Mouse (Mus musculus) heart, postnatal 4 days (tissue): ENCODE measurements around the gene Qars. TPM values are rescaled to one million over a fixed set of nuclear protein-coding genes. Genes with fewer than 3 reads are reported as not detected.

Experiments
- DNase-seq: peaks from one replicate; pipeline ENCODE4 v3.0.0; 2021
- total RNA-seq, 2 experiments: library from RNA; stranded (reverse); gene quantifications; 2 replicates each; pipeline ENCODE4 v1.2.3; 2021

Gene Qars
- total RNA-seq, 2 experiments from 2014 or later = 75.7 to 83.6 TPM

DNA sequence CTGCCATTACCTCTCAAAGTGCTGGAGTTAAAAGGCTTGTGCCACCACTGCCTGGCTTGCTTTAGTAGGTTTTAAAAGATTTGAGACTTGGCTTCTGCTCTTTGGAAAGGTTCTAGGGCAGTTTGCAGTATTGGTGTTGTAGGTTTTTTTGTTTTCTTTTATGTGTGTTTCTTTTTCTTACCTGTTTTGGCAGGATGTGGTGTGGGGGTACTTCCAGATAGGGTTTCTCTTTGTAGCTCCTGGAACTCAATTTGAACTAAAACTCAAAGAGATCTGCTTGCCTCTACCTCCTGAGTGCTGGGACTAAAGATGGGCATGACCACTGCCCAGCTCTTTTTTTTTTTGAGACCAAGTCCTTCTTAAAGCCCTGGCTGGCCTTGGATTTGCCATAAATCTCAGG lies 33.3 kb downstream of the Qars start:
- DNase-seq = no peak

GRCm38 (mm10) chr9:108545986-108546385 lies 38.5 kb downstream of the Qars start:
- no peak for DNase-seq

GRCm38 (mm10) chr9:108546875-108547274 lies 39.4 kb downstream of the Qars start:
- DNase-seq = no peak

- no peak for DNase-seq
These were observed 51.7 kb downstream of the Qars start for GRCm38 (mm10) chr9:108559169-108559568.

GRCm38 (mm10) chr9:108560227-108560841 lies 52.8 kb downstream of the Qars start, which contains the start of gene Impdh2:
Impdh2 (plus strand) TSS chr9:108560286.
- peak; percentile 96 for DNase-seq

GRCm38 (mm10) chr9:108563671-108564070 lies 56.2 kb downstream of the Qars start:
- no peak for DNase-seq

- no peak for DNase-seq
These were observed 56.6 kb downstream of the Qars start for GRCm38 (mm10) chr9:108564131-108564530.

Other genes with a start within 250 kb of the Qars start
- gene Dag1, start 243.7 kb upstream of the Qars start, total RNA-seq = 100 to 1,000 TPM; 307 to 326 TPM
- gene Nicn1, start 217.3 kb upstream of the Qars start, total RNA-seq = 10 to 100 TPM; 19.3 to 21.2 TPM
- gene Amt, start 210.9 kb upstream of the Qars start, total RNA-seq = 1 to 10 TPM; 3.6 to 6.0 TPM
- gene Rhoa, start 201.6 kb upstream of the Qars start, total RNA-seq = 100 to 1,000 TPM; 341 to 348 TPM
- 10 to 100 TPM; 15.9 to 19.1 TPM for gene Tcta, start 201.5 kb upstream of the Qars start, total RNA-seq
- gene Gpx1, start 168.8 kb upstream of the Qars start, total RNA-seq = 100 to 1,000 TPM; 159 to 185 TPM
- 100 to 1,000 TPM; 105 to 108 TPM for gene Usp4, start 159.9 kb upstream of the Qars start, total RNA-seq
- 1 to 10 TPM in 1 of 2 experiments, under 1 TPM in 1; 0.64 to 1.1 TPM for gene 1700102P08Rik, start 114.9 kb upstream of the Qars start, total RNA-seq
- under 1 TPM; 0.10 to 0.11 TPM for gene Ccdc36, start 79.2 kb upstream of the Qars start, total RNA-seq
- not detected for gene BC048562, start 71.2 kb upstream of the Qars start, total RNA-seq
- gene Ccdc71, start 47.2 kb upstream of the Qars start, total RNA-seq = 10 to 100 TPM; 27.0 to 28.4 TPM
- 10 to 100 TPM; 43.9 to 45.6 TPM for gene Klhdc8b, start 46.1 kb upstream of the Qars start, total RNA-seq
- gene Lamb2, start 28.0 kb upstream of the Qars start, total RNA-seq = 100 to 1,000 TPM; 217 to 229 TPM
- 100 to 1,000 TPM; 108 to 109 TPM for gene Usp19, start 17.1 kb upstream of the Qars start, total RNA-seq
- gene Qrich1, start 9.1 kb downstream of the Qars start, total RNA-seq = 10 to 100 TPM; 93.5 to 94.0 TPM
- gene Impdh2, start 52.6 kb downstream of the Qars start, total RNA-seq = 10 to 100 TPM; 77.5 to 79.6 TPM
- 10 to 100 TPM; 57.0 to 64.2 TPM for gene Ndufaf3, start 59.7 kb downstream of the Qars start, total RNA-seq
- gene Dalrd3, start 62.2 kb downstream of the Qars start, total RNA-seq = 10 to 100 TPM; 20.6 to 21.6 TPM
- 10 to 100 TPM; 36.6 to 40.0 TPM for gene Wdr6, start 71.0 kb downstream of the Qars start, total RNA-seq
- 10 to 100 TPM; 13.2 to 13.4 TPM for gene P4htm, start 90.0 kb downstream of the Qars start, total RNA-seq
- gene Arih2, start 141.7 kb downstream of the Qars start, total RNA-seq = 10 to 100 TPM; 60.7 to 76.7 TPM
- gene Slc25a20, start 154.4 kb downstream of the Qars start, total RNA-seq = 100 to 1,000 TPM; 206 to 213 TPM
- gene Prkar2a, start 181.6 kb downstream of the Qars start, total RNA-seq = 10 to 100 TPM; 74.0 to 79.7 TPM